Mouse (Mus musculus) spleen, adult 18-20 months (tissue): ENCODE data around the gene March1.
"Not testable (repeated sequence)": the region's sequence is repeated elsewhere in the genome, so short reads cannot be mapped to it uniquely, and the experiment has no call there.

Experiments
- DNase-seq, 2 experiments: peaks; one replicate each; pipeline ENCODE4 v3.0.0; 2022; ENCODE audit warnings: mixed read lengths in 2 of 2

The March1 gene

DNA sequence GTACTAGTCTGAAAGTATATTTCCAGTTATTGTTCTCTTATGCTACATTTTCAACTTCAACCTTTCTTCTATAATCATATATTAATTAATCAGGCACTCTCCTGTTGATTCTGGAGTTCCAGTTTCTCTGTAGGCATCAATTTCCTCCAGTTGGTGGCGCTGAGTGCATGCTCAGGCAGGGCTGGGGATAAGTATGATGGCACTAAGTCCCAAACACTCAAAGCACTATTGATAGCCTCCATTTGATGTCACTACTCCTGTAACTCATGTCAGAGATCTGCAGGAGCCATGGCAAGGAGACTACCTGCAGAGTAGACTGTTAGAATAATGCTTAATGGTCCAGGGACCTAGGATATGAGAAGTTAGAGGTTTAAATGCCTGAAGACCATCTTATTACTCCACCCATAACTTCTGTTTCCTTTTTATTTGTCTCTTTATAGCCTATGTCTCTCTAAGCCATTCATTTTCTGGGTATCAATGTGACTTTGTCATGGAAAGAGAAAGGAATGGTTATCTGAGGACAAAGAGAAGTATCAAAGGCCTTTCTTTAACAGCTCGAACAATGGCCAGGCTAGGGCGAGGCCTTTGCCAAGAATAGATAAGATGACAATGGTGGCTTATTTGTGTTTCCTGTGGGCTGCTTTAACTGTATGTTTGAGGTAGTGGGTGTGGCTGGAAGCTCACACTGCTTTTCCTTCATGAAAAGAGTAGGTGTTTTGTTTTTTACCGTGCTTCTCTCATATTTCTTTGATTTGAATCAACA, 705.5 kb downstream of the March1 start:
- DNase-seq = peak; percentile 56 to 78

DNA sequence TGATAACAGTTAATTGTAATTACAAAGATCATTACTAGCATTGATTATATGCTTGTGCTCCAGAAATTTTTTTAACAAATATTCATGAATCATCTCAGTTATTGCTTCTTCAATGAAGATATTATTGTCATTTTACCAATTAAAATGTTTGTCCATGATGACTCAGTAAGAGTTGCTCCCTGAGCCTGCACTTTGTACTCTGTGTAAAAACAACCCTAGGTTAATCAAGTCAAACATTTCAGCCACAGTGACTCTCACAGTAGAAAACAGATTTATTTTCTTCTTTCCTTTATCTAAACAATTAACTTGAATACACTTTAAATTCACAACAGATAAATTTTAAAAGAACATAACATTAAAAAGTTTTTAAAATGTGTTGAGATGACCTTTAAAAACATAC, 708.7 kb downstream of the March1 start:
- no peak for DNase-seq

DNA sequence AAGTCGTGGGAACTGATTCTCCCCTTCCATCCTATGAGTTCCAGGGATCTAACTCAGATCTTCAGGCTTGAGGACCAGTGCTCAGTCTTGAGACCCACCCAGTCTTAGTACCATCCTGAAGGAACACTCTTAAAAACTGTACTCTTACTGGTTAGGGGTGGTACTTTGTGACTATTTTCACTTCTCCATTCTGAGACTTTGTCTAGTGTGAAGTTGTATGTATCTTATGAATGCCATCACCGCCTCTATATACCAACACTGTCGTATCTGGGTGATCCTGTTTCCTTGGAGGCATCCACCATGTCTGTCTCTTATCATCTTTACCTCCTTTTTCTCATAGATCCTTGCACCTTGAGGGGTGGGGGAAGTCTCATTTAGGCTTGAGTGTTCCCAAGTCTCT, 714.5 kb downstream of the March1 start:
- peak in 1 of 2 experiments; percentile 17 for DNase-seq

DNA sequence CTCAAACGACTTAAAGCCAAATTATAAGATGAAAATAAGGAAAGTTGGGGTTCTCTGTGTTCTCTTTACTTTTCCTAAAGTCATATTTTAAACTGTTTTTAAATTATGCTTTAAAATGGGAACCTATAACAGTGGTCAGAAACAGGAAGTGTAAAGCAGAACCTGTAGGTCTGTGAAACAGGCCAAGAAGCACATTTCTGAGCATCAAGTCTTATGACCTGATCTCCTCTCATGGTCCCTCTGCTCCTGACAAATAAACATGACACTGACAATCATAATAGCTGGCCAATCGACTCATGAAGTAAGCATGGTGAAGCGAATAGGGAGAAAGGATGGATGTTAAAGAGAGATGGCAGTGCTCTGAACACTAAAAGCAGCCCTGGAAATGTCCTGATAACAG, 716.6 kb downstream of the March1 start:
- DNase-seq = peak in 1 of 2 experiments; percentile 19

DNA sequence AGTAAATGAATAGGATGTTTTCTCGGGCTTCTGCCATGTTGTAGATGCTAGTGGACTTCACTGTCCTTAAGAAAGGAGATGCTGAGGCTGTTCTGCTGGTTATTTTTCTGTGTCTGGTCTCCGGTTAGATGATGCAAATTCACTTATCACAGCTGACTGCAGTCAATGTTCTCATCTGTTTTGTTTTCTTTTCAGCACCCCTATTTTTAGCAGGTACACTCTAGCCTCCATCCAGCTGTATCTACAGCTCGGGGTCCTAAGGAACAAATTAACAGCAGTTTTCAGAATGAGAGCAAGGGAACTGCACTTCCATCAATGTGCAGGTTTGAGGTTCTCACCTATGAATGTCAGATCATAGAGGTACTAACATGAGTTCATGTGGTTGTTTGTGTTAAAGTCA, 721.9 kb downstream of the March1 start:
- DNase-seq = no peak

DNA sequence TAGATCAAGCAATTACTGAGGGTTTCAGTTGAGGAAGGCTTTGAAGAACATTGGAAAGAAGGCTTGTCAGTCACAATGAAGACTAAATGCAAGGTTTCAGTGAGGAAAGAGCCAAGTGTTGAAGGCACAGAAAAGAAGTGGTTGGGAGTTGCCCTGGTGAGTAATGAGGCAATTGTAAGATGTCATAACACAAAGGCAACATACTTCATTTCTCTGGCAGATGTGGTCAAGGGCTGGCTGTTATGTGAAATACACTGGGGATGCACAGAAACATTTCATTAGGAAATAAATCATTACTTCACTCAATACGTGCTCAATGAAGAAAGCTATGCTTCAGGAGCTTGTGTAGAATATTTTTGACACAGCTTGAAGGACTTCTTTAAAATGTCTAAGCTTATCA, 725.2 kb downstream of the March1 start:
- no peak for DNase-seq

DNA sequence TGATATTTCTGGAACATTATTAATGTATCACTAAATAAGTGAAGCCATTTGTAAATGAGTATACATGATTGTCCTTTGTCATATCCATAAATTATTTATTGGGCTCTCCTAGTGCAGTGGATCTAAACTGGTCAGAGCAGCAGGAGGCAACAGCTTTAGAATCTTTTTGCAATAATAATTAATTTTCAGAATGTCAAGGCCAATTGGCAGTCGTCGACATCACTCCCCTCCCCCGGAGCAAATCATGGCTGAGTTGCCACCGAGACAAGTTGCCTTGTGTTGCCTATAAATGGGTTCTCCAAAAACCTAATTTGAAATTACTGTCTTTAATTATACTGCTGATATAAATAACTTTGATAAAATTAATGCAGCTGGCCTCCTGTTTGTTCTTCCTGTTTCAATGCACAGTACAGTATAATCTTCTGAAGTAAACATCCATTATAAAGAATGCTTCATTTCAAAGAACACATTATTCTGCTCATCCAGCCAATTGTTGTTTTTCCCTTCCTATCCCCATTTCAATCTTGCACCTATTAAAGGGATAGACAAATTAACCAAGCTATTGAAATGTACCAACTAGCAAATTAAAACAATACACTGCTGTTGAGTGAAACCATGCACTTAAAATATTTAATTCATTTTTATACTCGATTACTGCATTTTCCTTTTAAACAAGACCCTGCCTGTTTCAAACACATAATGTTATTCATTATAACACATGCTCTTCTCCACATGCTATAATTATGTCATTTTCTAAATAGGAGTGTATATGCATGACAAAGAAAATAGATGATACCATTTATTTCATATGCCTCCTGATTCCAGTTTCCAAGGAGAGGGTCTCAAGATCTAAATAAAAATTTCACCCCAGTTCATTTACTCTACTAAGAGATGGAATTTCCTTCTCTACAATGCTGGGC, 745.4 kb downstream of the March1 start:
- DNase-seq = no peak

DNA sequence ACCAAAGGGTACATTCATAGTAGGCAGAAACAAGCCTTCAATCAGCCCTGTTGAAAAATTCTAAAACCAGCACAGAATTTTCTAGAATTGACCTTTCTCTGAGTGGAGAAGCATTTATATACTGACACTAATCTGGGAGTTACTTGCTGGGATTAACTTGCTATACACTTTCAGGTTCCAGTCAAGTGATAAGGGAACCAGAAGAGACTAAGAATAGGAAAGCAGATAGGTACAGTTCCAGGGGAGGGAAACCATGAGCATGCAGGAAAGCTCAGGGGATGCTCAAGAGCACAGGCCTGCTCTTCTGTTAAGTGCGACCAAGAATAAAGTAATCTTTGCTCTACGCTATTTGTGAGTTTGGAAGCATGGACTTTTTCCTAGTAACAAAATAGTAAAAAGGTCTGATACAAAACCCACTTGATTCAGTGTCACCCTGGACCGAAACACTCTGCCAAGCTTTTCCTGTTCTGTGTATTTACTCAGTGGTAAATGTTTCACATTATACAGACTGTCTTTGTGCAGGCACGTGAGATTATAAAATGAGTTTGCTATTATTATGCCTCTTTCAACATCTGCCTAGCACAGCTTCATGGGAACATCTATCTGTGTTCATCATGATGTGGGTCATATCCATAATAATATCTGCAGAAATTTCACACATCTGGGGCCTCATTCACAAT, 766.1 kb downstream of the March1 start:
- DNase-seq = no peak

DNA sequence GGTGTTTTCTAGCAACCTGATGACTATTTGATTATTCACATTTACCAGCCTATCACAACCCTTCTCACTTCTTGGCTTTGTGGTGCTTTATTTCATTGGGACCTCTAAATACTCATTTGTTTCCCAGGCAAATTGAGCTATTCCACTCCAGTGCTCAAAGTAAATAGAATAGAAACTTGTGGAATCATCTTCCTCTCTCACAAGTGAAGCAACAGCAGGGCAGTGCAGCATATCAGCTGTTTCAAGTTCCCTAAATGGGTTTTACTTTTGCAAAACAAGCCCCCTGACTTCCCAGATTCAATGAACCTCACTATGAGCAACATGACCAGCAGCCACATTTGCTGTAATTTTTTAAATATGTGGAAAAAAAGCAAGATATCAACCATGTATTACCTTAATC, 768.3 kb downstream of the March1 start:
- DNase-seq = peak; percentile 18 to 19

DNA sequence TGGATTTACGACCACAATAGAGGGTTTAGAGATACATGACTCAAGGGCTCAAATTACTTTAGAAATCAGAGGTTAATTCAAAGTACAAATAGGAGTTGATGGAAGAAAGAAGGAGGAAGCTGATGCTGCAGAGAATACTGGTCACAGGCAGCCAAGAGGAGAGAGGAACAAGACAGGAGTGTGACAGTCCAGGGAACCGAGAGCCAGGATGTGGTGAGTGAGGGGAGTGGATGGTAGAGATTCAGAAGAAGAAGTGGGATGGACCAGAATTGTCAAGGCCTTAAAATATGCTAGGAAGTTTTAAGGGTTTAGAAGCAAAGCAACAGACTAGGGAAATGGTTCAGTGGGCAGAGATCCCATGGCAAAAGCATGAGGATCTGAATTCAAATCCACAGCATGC, 771.0 kb downstream of the March1 start:
- no peak for DNase-seq

DNA sequence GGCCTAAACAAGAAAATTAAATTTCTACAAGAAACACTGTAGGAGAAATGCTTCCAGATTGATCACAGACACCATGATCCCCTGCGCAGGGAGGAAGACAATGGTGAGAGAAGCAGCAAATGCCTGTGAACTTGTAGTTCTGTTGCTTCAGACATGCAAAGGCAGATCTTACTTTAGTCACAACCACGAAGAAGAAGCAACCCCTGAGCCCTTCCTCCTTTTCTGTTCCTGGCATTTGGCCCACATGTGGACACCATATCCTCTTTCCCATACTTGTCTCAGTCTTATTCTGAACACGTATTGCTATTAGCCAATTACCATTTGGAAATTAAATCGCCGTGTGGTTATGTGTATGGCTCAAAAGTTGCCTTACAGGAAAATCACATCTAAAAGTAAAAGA, 773.9 kb downstream of the March1 start:
- DNase-seq = no peak

DNA sequence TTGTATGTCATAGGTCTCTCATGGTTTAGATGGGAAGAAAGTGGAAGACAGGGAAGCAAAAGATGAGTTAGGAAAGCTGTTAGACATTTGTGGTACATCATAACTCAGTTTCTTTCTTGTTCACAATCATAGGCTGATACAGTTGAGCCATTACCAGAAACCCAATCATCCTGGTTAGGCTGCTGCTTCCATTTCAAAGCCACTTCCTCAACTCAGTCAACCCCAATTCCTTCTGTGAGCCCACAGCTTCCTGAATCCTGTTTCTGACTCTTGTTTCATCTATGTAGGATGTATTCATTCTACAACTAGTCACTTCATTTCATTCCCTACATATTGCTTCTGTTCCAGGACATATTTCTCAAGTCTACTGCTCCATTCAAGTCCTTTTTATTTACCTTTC, 775.2 kb downstream of the March1 start:
- DNase-seq = no peak

DNA sequence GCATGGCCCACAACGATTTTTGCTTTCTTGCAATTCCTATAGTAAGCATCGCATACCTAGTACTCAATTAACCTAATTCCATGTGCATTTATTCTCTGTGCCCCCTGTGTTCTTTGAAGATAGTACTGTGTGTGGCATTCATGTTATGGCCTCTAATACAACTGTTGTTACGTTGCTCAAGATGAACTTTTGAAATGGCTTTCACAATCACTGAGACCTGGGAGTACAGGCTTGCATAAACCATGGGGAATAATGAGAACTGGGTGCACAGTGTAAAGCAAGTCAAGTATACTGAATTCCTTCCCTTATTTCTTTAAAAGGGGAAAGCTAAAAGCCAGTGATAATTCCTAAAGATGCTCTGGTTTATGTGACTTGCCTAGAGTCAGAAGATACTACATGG, 776.4 kb downstream of the March1 start:
- no peak for DNase-seq

DNA sequence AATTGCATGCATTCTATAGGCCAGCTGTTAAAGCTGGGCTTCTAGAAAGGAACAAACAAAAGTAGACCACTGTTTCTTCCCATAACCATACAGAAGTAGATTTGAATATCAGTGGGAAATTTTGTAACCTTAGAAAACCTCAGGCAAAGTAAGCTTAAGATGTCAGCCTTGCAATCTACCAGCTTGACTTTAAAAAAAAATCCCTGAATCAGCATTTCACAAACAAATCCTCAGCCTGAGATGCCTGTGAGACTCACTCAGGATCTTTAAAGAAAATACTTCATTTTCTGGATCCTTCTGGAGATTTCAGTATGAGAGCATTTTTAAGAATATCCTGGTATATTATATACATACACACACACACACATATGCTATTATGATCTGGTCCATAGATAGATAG, 780.1 kb downstream of the March1 start:
- no peak for DNase-seq

DNA sequence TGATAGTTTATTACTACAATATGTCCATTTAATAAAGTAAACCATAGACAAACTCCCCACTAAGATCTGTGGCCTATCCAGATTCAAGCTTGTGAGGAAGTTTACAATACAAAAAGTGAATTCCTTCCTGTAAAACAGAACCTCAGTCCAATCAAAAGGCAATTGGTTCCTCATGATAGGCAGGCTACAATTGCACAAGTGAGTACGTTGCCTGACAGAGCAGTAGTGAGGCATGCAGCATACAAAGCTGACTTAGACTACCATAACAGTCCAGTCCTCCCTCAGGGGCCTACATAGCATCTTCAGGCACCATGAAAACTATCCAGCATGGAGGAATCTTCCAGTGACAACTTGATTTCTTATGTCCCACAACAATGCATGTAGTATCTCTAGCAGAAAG, 782.4 kb downstream of the March1 start:
- no peak for DNase-seq

DNA sequence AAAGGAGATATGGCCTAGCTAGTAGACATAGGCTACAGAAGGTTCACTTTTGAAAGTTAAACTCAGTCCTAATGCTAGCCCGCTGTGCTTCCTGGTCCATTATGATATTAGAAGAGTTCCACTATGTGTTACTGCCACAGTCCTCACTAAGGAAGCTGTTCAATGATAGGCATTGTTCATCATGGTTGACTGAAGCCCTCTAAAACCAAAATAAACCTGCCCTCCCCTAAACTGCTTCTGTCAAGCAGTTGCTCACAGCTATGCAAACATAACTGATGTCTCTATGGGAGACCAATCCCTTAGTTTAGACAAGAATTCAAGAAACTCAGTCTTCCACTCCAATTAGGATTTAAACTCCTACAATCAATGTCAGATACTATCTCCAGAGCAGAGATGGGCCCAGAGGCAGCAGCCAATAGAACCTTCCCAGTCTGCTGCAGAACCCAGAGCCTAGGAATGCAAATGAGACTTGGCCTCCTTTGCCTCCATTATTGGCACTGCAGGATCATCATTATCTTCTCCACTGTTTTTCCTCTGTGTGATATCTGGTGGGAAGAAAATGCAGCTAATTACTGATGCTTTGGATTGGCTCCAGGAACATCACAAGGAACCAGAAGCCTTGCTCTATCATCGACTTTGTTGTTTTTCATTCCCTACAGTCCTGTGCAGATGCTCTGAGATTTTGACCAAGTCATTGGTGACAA, 787.2 kb downstream of the March1 start:
- no peak for DNase-seq

DNA sequence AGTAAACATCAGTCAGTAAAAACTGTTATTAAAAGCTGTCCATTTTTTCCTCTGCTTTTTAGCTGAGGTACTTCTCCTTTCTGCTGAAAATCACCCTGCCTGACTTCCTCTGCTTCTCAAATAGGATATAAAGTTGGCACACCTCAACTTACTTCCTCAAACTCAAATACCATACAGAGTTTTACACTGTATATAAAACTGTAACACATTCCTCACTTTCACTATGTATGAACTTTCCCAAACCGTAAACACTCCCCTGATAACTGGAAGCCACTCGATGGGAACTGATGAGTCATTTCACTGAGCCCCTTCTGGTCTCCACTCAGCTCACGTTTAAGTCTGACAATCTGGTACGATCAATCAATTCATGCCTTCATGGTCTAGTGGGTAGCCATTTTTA, 788.1 kb downstream of the March1 start:
- DNase-seq = not testable (repeated sequence)

DNA sequence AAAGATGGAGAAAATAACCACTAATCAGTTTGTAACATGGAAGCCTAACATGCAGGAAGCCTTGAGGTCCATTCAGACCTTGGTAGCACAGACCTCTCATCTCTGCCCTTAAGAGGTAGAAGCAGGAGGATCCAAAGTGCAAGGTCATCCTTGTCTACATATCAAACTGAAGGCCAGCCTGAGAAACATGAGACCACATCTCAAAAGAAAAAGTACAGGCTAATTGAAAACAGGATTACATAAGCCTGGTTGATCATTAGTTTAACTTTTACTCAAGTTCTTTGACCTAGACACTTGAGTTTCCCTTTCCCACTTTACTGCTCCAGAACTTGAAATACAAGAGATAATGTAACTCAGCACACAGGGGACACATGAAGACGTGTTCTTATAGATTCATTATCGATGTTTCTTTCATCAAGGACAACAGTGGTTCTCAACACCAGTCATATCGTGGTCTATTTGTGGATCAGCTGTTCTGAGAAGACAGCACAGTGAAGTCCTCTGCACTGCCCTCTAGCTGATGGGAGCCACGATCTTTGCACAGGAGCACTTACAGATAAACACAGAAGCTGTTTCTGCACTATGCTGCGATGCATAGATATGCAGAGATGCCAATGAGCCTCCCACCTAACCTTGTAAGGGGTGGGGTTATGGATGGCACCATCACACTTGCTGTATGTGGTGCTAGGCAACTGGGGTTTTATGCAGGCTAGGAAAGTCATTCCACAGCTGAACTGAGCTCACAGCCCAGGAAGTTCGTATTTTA, 789.1 kb downstream of the March1 start:
- no peak for DNase-seq

DNA sequence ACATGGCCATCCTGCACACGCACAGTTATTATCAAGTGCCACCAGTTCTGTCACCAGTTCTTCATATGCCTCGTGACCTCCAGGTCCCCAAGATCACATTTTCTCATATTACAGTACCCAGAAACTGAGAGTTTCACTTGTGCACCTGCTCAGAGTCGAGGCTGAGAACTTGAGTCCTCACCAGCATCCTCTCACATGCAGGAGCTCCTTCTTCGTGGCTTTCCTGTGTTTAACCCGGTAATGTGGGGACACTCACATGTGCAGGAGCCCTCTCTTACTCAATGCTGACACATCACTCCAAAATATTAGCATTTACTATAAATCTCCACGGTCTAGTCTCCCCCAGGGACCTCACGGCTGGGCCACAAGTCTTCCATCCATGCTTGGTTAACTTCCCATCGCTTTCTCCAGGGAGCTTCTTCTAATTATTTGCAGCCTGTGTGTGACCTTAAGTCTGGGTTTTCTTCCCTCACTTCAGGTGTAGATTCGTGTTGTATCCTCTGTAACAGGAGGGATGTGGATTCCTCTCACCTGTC, 792.4 kb downstream of the March1 start:
- no peak for DNase-seq

DNA sequence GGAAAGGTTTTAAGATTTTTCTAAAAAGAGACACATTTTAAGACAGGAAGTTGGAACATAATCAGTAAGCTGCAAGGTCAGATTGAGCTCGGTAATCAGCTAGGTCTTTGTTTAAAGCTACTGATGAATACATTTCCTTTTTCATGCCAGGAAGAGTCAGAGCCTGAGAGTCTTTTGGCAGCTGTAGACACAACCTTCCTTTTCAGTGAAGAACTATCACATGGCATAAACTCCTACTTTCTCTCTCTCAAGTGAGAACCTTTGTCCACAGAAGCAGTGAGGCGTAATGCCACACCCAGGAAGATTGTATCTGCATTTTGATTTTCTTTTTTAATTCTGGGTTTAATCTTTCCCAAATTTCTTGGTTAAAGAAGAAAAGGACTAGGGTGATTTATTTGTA, 795.4 kb downstream of the March1 start:
- DNase-seq = no peak

DNA sequence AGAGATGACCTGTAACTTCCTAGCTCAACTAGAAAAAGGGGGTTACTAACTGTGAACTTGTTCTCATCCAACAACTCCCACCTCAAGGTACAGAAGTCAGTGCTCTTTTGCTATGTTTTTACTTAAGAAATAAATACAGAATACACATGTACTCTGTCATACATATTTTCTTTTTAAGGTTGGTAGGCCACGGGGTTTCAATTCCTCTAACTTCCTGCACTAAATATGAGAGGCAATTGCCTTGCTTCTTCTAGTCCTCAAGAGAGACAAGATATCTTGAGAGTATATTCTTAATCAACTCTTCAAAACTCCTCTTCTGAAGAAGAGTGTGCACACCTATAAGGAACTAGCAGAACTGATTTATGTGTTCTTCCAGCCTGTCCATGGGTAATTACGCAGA, 797.5 kb downstream of the March1 start:
- no peak for DNase-seq

DNA sequence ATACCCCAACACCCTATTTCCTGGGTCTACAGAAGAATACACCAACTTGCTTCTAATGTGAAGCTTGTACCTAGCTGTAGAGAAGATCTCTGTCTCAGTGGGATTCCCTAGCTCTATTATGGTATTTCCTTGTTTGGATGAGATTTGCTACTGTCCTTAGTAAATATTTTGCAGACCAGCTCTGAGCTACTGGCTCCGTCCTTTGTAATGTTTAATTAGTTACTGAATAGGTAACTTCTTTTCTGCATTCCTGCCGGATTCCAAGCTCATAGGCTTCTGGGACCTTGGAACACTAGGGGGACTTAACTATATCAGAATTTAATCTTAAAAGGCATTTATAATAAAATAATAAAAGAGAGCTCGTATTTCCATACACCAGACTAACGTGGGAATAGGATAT, 799.9 kb downstream of the March1 start:
- DNase-seq = not testable (repeated sequence)
